Mouse (Mus musculus): ENCODE measurements around the gene Usp3.

DNA sequence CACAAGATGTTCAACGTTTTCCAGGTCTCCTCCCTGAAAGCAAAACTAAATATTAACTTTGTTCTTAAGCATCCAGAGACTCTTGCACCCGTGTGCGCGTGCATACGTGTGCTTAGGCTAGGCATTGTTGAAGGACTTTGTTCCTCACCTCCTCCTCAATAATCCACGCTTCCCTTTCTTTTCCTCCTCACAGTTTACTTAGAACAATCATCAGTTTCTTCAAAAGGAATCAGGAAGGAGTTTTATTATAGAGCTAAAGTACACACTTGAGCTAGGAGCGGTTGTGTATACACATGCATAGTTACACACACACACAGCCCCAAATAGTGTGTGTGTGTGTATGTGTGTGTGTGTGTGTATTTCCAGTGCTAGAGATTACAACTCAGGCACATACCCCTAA is 20.7 kb upstream of the Usp3 start:
- TF ChIP-seq CTCF (IDR thresholded peaks at IDR 0.05; ENCODE audit: control insufficient read depth, insufficient read depth, low read length): no peak
- TF ChIP-seq POLR2A (IDR thresholded peaks at IDR 0.05; ENCODE audit: borderline replicate concordance, control insufficient read depth, low read depth, low read length): no peak

All from bone marrow, adult 2 months (tissue).